8 mouse cellular contexts compared by ENCODE assay signal in the genomic region with DNA sequence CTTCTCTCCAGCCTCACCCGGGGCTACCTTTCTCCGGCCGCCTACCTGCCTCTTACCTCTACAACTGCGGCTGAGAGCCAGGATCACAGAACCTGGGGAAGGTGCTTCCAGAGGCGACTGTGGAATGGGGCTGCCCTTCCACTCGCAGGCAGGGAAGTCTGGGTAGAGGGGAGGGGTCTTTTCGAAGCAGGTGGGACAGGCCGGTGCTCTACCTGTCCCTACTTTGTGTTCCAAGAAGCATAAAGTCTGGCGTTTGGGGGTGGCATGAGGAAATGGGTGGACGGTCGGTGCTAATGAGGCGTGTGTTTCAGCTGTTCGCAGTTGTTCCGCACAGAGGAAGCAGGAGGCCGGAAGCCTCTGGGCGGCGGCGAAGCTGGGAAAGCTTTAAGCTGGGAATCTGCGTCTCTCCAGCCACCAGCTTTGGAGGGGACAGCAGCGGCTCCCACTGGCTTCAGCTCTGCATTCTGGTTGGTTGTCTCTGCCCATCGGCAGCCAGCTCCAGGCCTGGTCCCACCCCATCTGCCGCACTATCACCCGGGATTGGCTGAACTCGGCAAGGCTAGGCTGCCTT.
DNase-seq lines count a peak whose midpoint lies in the region; ATAC-seq and TF ChIP-seq lines count a peak whose summit lies in the region.

No protein-coding gene starts in this region.

- H3K79me2 ChIP-seq in liver, adult 2 months (ENCODE audit: control insufficient read depth, insufficient read depth, low read length): no peaks in the 10 kb centered on the region

- H3K9me3 ChIP-seq in forebrain, embryonic 15.5 days: no peaks in the 10 kb centered on the region
- H3K9me3 ChIP-seq in heart, postnatal 0 days (replicated peaks; ENCODE audit: control insufficient read depth, low read length): no peaks in the 10 kb centered on the region

- H3K27ac ChIP-seq in forebrain, embryonic 15.5 days (replicated peaks): peak overlapping the region; percentile 77
- H3K27ac ChIP-seq in heart, postnatal 0 days (ENCODE audit: low read depth): peak overlapping the region; percentile 39; the same call in 1 of the 2 replicates
- peak overlapping the region; percentile 25; the same call in 1 of the 2 replicates for H3K27ac ChIP-seq in liver, adult 2 months (replicated peaks; ENCODE audit: insufficient read depth, low read depth, low read length)
- no peak overlapping the region for H3K27ac ChIP-seq in testis, adult 2 months (ENCODE audit: control insufficient read depth, insufficient read depth, low read depth, low read length)

- no peaks in the 10 kb centered on the region for H3K36me3 ChIP-seq in forebrain, embryonic 15.5 days
- no peaks in the 10 kb centered on the region for H3K36me3 ChIP-seq in heart, postnatal 0 days (replicated peaks; ENCODE audit: control insufficient read depth, insufficient read depth, low read length)
- H3K36me3 ChIP-seq in liver, adult 2 months (ENCODE audit: control insufficient read depth, insufficient read depth, low read length): no peaks in the 10 kb centered on the region
- H3K36me3 ChIP-seq in testis, adult 2 months (ENCODE audit: control insufficient read depth, insufficient read depth, low read length): no peaks in the 10 kb centered on the region

- 5% methylated on average over 24 of the region's 24 CpGs for WGBS in forebrain, embryonic 15.5 days
- WGBS in heart, postnatal 0 days: 6% methylated on average over 24 of the region's 24 CpGs
- WGBS in liver, adult 2 months: 6% methylated on average over 24 of the region's 24 CpGs

- no peak for TF ChIP-seq POLR2A in liver, adult 2 months (IDR thresholded peaks at IDR 0.05; ENCODE audit: extremely low read depth, insufficient read depth, low read length)
- TF ChIP-seq POLR2A in testis, adult 2 months (IDR thresholded peaks at IDR 0.05; ENCODE audit: control insufficient read depth, low read depth, low read length): peak; percentile 73; the same call in 1 of the 2 replicates

- peaks cover 10% of the 10 kb centered on the region for H3K4me1 ChIP-seq in forebrain, embryonic 15.5 days
- H3K4me1 ChIP-seq in heart, postnatal 0 days (ENCODE audit: control insufficient read depth, insufficient read depth): peaks cover 7% of the 10 kb centered on the region; the same call in 1 of the 2 replicates
- H3K4me1 ChIP-seq in liver, adult 2 months (ENCODE audit: control insufficient read depth, insufficient read depth, low read length): no peaks in the 10 kb centered on the region
- H3K4me1 ChIP-seq in testis, adult 2 months (ENCODE audit: control insufficient read depth, insufficient read depth, low read length): peaks cover 8% of the 10 kb centered on the region

- H3K4me3 ChIP-seq in forebrain, embryonic 15.5 days: peak overlapping the region; percentile 49
- H3K4me3 ChIP-seq in heart, postnatal 0 days (ENCODE audit: low read depth, low read length): peak overlapping the region; percentile 47
- H3K4me3 ChIP-seq in liver, adult 2 months (ENCODE audit: insufficient read depth, low read depth, low read length): peak overlapping the region; percentile 35; the same call in 1 of the 2 replicates
- peak overlapping the region; percentile 48 for H3K4me3 ChIP-seq in testis, adult 2 months (ENCODE audit: control insufficient read depth, low read depth, low read length)

- no peak for TF ChIP-seq CTCF in heart, postnatal 0 days (IDR thresholded peaks at IDR 0.05; ENCODE audit: low read depth)
- TF ChIP-seq CTCF in liver, adult 2 months (IDR thresholded peaks at IDR 0.05; ENCODE audit: low read depth, low read length): no peak
- no peak for TF ChIP-seq CTCF in testis, adult 2 months (IDR thresholded peaks at IDR 0.05; ENCODE audit: control insufficient read depth, insufficient read depth, insufficient replicate concordance, low read depth, low read length)

- H3K9ac ChIP-seq in forebrain, embryonic 15.5 days (replicated peaks): peak overlapping the region; percentile 57
- peak overlapping the region; percentile 57; the same call in 1 of the 2 replicates for H3K9ac ChIP-seq in heart, postnatal 0 days (replicated peaks; ENCODE audit: low read depth, low read length)
- peak overlapping the region; percentile 52 for H3K9ac ChIP-seq in liver, adult 2 months (ENCODE audit: low read depth, low read length)

- peak; percentile 99 for ATAC-seq in forebrain, embryonic 15.5 days (replicated peaks)
- ATAC-seq in heart, postnatal 0 days (ENCODE audit: insufficient read depth, low read depth): peak; percentile 99

- DNase-seq in ES-CJ7 (ENCODE audit: low read depth, low spot score): peak; percentile 77
- peak; percentile 91 for DNase-seq in cerebellum, adult 11-12 months
- peak; percentile 86 for DNase-seq in heart, postnatal 0 days (ENCODE audit: low spot score)
- peak; percentile 89 to 96 for DNase-seq in kidney, postnatal 25 days
- peak; percentile 13 for DNase-seq in liver, adult 2 months (ENCODE audit: extremely low read depth, low read depth, low spot score)
- DNase-seq in neural tube, embryonic 10.5 days (ENCODE audit: extremely low spot score, low spot score): peak; percentile 73

- TF ChIP-seq EP300 in heart, postnatal 0 days (IDR thresholded peaks at IDR 0.05; ENCODE audit: low read depth): no peak

- H3K4me2 ChIP-seq in forebrain, embryonic 15.5 days (replicated peaks): peak overlapping the region; percentile 85
- peak overlapping the region; percentile 78 for H3K4me2 ChIP-seq in heart, postnatal 0 days (ENCODE audit: low read depth, low read length)

- H3K27me3 ChIP-seq in forebrain, embryonic 15.5 days: no peaks in the 10 kb centered on the region
- H3K27me3 ChIP-seq in heart, postnatal 0 days (ENCODE audit: control insufficient read depth, insufficient read depth, low read length): peaks cover 3% of the 10 kb centered on the region; the same call in 1 of the 2 replicates
- H3K27me3 ChIP-seq in liver, adult 2 months (ENCODE audit: control insufficient read depth, insufficient read depth, low read length): no peaks in the 10 kb centered on the region
- H3K27me3 ChIP-seq in testis, adult 2 months (ENCODE audit: control insufficient read depth, insufficient read depth, low read length): no peaks in the 10 kb centered on the region

Comparison
In these comparisons a context has a peak if more than half of its experiments do, and no peak if none do; other contexts are left out.
1. DNase-seq: peak in every context shown above with its lines; median percentile 92 in kidney, postnatal 25 days; 91 in cerebellum, adult 11-12 months; 86 in heart, postnatal 0 days; 77 in ES-CJ7; 73 in neural tube, embryonic 10.5 days; 13 in liver, adult 2 months.